Mouse (Mus musculus) CH12.LX (cell line): ENCODE results near the gene B4galt1. TPM values are rescaled to one million over a fixed set of nuclear protein-coding genes. Genes with fewer than 3 reads are reported as not detected.

Experiments
- DNase-seq: peaks from one replicate; pipeline ENCODE4 v3.0.0-alpha.2; 2013; ENCODE audit errors: extremely low read depth
- H3K27ac ChIP-seq: 2 replicates; pipeline ENCODE4 v1.5.1; 2012; ENCODE audit warnings: low read depth, mild to moderate bottlenecking, control low read depth, moderate library complexity; ENCODE audit not compliant: insufficient read depth
- H3K27me3 ChIP-seq: replicated peaks from 2 replicates; pipeline ENCODE3; 2012; ENCODE audit warnings: inconsistent platforms
- H3K36me3 ChIP-seq, 2 experiments: replicated peaks in 1 of 2; 2 replicates each; pipeline versions ENCODE3 to v1.6.1; 2012; ENCODE audit warnings: inconsistent platforms in 1 of 2, low read length in 1 of 2, mild to moderate bottlenecking in 1 of 2, mixed read lengths in 1 of 2, moderate library complexity in 1 of 2; ENCODE audit not compliant: control insufficient read depth in 1 of 2, insufficient read depth in 1 of 2
- H3K4me1 ChIP-seq, 2 experiments: 2 replicates each; pipeline ENCODE4 v1.6.1; 2012; ENCODE audit warnings: inconsistent platforms in 1 of 2, moderate library complexity in 1 of 2; ENCODE audit not compliant: insufficient read depth in 2 of 2, control insufficient read depth in 1 of 2
- H3K4me2 ChIP-seq: 2 replicates; pipeline ENCODE4 v1.6.1; 2012; ENCODE audit warnings: low read depth, mild to moderate bottlenecking, control low read depth; ENCODE audit not compliant: poor library complexity, insufficient read depth, severe bottlenecking
- H3K4me3 ChIP-seq, 3 experiments: fragments of 150-350 bp in 1 of 3; sonication (generic) in 1 of 3; replicated peaks in 1 of 3; 2 replicates each; pipeline versions ENCODE3 to v1.5.1; 2011 to 2012; ENCODE audit warnings: low read depth in 2 of 3, low read length in 2 of 3, mild to moderate bottlenecking in 2 of 3, moderate library complexity in 2 of 3, control low read depth in 1 of 3, improper control_type of control experiment in 1 of 3, inconsistent platforms in 1 of 3, mixed read lengths in 1 of 3; ENCODE audit not compliant: poor library complexity in 1 of 3
- H3K79me2 ChIP-seq: replicated peaks from 2 replicates; pipeline ENCODE4 v1.6.1; 2012; ENCODE audit warnings: mild to moderate bottlenecking, moderate library complexity; ENCODE audit not compliant: control insufficient read depth, poor library complexity, insufficient read depth, severe bottlenecking; ENCODE audit errors: extremely low read depth
- H3K9ac ChIP-seq: 2 replicates; pipeline ENCODE4 v1.6.1; 2012; ENCODE audit warnings: low read depth, mild to moderate bottlenecking, control low read depth, moderate library complexity; ENCODE audit not compliant: insufficient read depth
- H3K9me3 ChIP-seq: replicated peaks from 2 replicates; pipeline ENCODE3; 2012; ENCODE audit warnings: low read length, inconsistent platforms, mixed read lengths
- BHLHE40 ChIP-seq: IDR thresholded peaks from 2 replicates; pipeline ENCODE4 v1.6.1; 2011; ENCODE audit warnings: mild to moderate bottlenecking, low read depth, low read length, improper control_type of control experiment
- CHD1 ChIP-seq: IDR thresholded peaks from 2 replicates; pipeline ENCODE4 v1.6.1; 2012; ENCODE audit warnings: low read depth, low read length, improper control_type of control experiment, inconsistent platforms
- CHD2 ChIP-seq: IDR thresholded peaks from 2 replicates; pipeline ENCODE4 v1.6.1; 2011; ENCODE audit warnings: low read length, improper control_type of control experiment
- CTCF ChIP-seq, 2 experiments: IDR thresholded peaks in 1 of 2; conservative IDR thresholded peaks in 1 of 2; 2 replicates each; pipeline ENCODE4 v1.5.1; 2011 to 2012; ENCODE audit warnings: low read depth in 2 of 2, low read length in 2 of 2, improper control_type of control experiment in 1 of 2, inconsistent platforms in 1 of 2, mild to moderate bottlenecking in 1 of 2, moderate library complexity in 1 of 2
- ELF1 ChIP-seq: IDR thresholded peaks from 2 replicates; pipeline ENCODE4 v1.6.1; 2014; ENCODE audit warnings: low read depth, mild to moderate bottlenecking, inconsistent platforms, low read length, improper control_type of control experiment
- EP300 ChIP-seq: IDR thresholded peaks from 2 replicates; pipeline ENCODE4 v1.6.1; 2011; ENCODE audit warnings: low read length, improper control_type of control experiment
- ETS1 ChIP-seq: conservative IDR thresholded peaks from 2 replicates; pipeline ENCODE4 v1.6.1; 2012; ENCODE audit warnings: low read depth, mild to moderate bottlenecking, inconsistent platforms, low read length, improper control_type of control experiment, moderate library complexity
- GABPA ChIP-seq: IDR thresholded peaks from 2 replicates; pipeline ENCODE4 v1.6.1; 2012; ENCODE audit warnings: low read depth, low read length, improper control_type of control experiment, inconsistent platforms; ENCODE audit not compliant: insufficient replicate concordance
- JUN ChIP-seq: IDR thresholded peaks from 2 replicates; pipeline ENCODE4 v1.6.1; 2011; ENCODE audit warnings: low read depth, mild to moderate bottlenecking, low read length, improper control_type of control experiment, moderate library complexity; ENCODE audit not compliant: insufficient read depth
- JUND ChIP-seq: conservative IDR thresholded peaks from 2 replicates; pipeline ENCODE4 v1.6.1; 2011; ENCODE audit warnings: low read depth, low read length, improper control_type of control experiment
- MAFK ChIP-seq: IDR thresholded peaks from 2 replicates; pipeline ENCODE4 v1.6.1; 2011; ENCODE audit warnings: low read length, improper control_type of control experiment; ENCODE audit not compliant: insufficient replicate concordance
- MAZ ChIP-seq: IDR thresholded peaks from 2 replicates; pipeline ENCODE4 v1.6.1; 2012; ENCODE audit warnings: low read depth, mild to moderate bottlenecking, inconsistent platforms, low read length, improper control_type of control experiment, moderate library complexity
- MEF2A ChIP-seq: IDR thresholded peaks from 2 replicates; pipeline ENCODE4 v1.6.1; 2014; ENCODE audit warnings: low read depth, mild to moderate bottlenecking, inconsistent platforms, low read length, improper control_type of control experiment, borderline replicate concordance
- MXI1 ChIP-seq: IDR thresholded peaks from 2 replicates; pipeline ENCODE4 v1.6.1; 2011; ENCODE audit warnings: mild to moderate bottlenecking, low read depth, low read length, improper control_type of control experiment
- NELFE ChIP-seq: IDR thresholded peaks from 2 replicates; pipeline ENCODE4 v1.6.1; 2011; ENCODE audit warnings: low read depth, low read length, improper control_type of control experiment
- RAD21 ChIP-seq: IDR thresholded peaks from 2 replicates; pipeline ENCODE4 v1.6.1; 2011; ENCODE audit warnings: low read depth, mild to moderate bottlenecking, low read length, improper control_type of control experiment, moderate library complexity
- RCOR1 ChIP-seq: conservative IDR thresholded peaks from 2 replicates; pipeline ENCODE4 v1.6.1; 2012; ENCODE audit warnings: low read depth, mild to moderate bottlenecking, inconsistent platforms, low read length, improper control_type of control experiment
- SIN3A ChIP-seq: IDR thresholded peaks from 2 replicates; pipeline ENCODE4 v1.6.1; 2012; ENCODE audit warnings: low read length, improper control_type of control experiment, inconsistent platforms
- SMC3 ChIP-seq: IDR thresholded peaks from 2 replicates; pipeline ENCODE4 v1.6.1; 2011; ENCODE audit warnings: low read depth, low read length, improper control_type of control experiment
- TBP ChIP-seq: conservative IDR thresholded peaks from 2 replicates; pipeline ENCODE4 v1.6.1; 2011; ENCODE audit warnings: low read depth, low read length, improper control_type of control experiment
- USF1 ChIP-seq: IDR thresholded peaks from 2 replicates; pipeline ENCODE4 v1.6.1; 2014; ENCODE audit warnings: low read depth, mild to moderate bottlenecking, inconsistent platforms, low read length, improper control_type of control experiment
- USF2 ChIP-seq: conservative IDR thresholded peaks from 2 replicates; pipeline ENCODE4 v1.6.1; 2011; ENCODE audit warnings: low read depth, low read length, improper control_type of control experiment
- ZKSCAN1 ChIP-seq: IDR thresholded peaks from 2 replicates; pipeline ENCODE4 v1.6.1; 2012; ENCODE audit warnings: low read depth, inconsistent platforms, low read length, improper control_type of control experiment, borderline replicate concordance
- ZMIZ1 ChIP-seq: IDR thresholded peaks from 2 replicates; pipeline ENCODE4 v1.6.1; 2012; ENCODE audit warnings: low read depth, mild to moderate bottlenecking, inconsistent platforms, low read length, improper control_type of control experiment
- ZNF384 ChIP-seq: IDR thresholded peaks from 2 replicates; pipeline ENCODE4 v1.6.1; 2012; ENCODE audit warnings: low read depth, low read length, improper control_type of control experiment, inconsistent platforms
- dilution Hi-C: fragments of 300-500 bp; cut with MboI; formaldehyde crosslinking; loops from 2 replicates; pipeline ENCODE4 v1.14.3; 2020; ENCODE audit warnings: low sequenced_read_pairs; ENCODE audit not compliant: extremely low pct_unique_long_range_greater_than_20kb, extremely low pct_ligation_motif_present
- in situ Hi-C: fragments of 300-500 bp; cut with MboI; formaldehyde crosslinking; loops from 3 replicates; pipeline ENCODE4 v1.14.3; 2019; ENCODE audit warnings: low sequenced_read_pairs, low pct_ligation_motif_present, low pct_unique_long_range_greater_than_20kb, mixed read lengths
- polyA plus RNA-seq: library from polyadenylated mRNA; unstranded; fragments of >175 nt; gene quantifications from 2 replicates; pipeline ENCODE4 v1.2.1, GENCODE M21; 2012; ENCODE audit warnings: low read depth; ENCODE audit not compliant: insufficient read length
- total RNA-seq, 2 experiments: library from RNA; depleted of rRNA; stranded (reverse); fragments of 300-350 nt in 1 of 2; fragments of >200 nt in 1 of 2; gene quantifications; 2 replicates each; pipeline ENCODE4 v1.2.3; 2012 to 2014

Gene B4galt1
- total and polyA plus RNA-seq, 3 experiments = 46.6 to 80.2 (median 66.6) TPM

- TF ChIP-seq USF1 (no peak), ZMIZ1 (0 out of 2 replicates have a peak, but pooled peaks have one; percentile 29), SMC3 (no peak), CTCF (conservative IDR thresholded peaks at IDR 0.05 in 1 of 2, IDR thresholded peaks at IDR 0.05 in 1 of 2; ENCODE audit: low read depth in 2 of 2, low read length in 2 of 2) (no peak), ZNF384 (no peak), MAZ (0 out of 2 replicates have a peak, but pooled peaks have one; percentile 13), JUND (no peak), MAFK (peak; percentile 6; the same call in 1 of the 2 replicates), ETS1 (peak; percentile 74), MXI1 (no peak), ELF1 (no peak)
These were observed 16.1 kb downstream of the B4galt1 start (continued) for GRCm38 (mm10) chr4:40837451-40838285.

GRCm38 (mm10) chr4:40837008-40837407, 16.8 kb downstream of the B4galt1 start:
- Histone ChIP-seq H3K79me2 (peaks cover 87% of the 10 kb centered on the region), H3K4me1 (peaks cover 26 to 83% of the 10 kb centered on the region in 2 experiments)
- TF ChIP-seq CHD2 = no peak
- TF ChIP-seq BHLHE40 = 0 out of 2 replicates have a peak, but pooled peaks have one; percentile 3
- no peak for TF ChIP-seq NELFE
- peak; percentile 76 for TF ChIP-seq ZNF384
- no peak for TF ChIP-seq CHD1
- peak; percentile 48; the same call in 1 of the 2 replicates for TF ChIP-seq MXI1
- no peak for TF ChIP-seq EP300
- TF ChIP-seq ELF1 = no peak
- no peak for TF ChIP-seq GABPA
- TF ChIP-seq, all 38 proteins: peak for 3
- peak overlapping the region; percentile 84 for H3K27ac ChIP-seq
- peak overlapping the region in 1 of 3 experiments; percentile 30 for H3K4me3 ChIP-seq
- H3K9me3 ChIP-seq = peaks cover 1% of the 10 kb centered on the region
- DNase-seq = no peak
- peaks cover 4 to 68% of the 10 kb centered on the region in 2 experiments for H3K36me3 ChIP-seq
- in situ Hi-C loops (no loop called here), dilution Hi-C loops (no loop called here)
- peak overlapping the region; percentile 66; the same call in 1 of the 2 replicates for H3K9ac ChIP-seq
- H3K27me3 ChIP-seq = no peaks in the 10 kb centered on the region
- peak overlapping the region; percentile 69 for H3K4me2 ChIP-seq

GRCm38 (mm10) chr4:40834872-40835271, 18.9 kb downstream of the B4galt1 start:
- in situ Hi-C loops = no loop called here
- no peak for TF ChIP-seq MAFK
- TF ChIP-seq ZKSCAN1 = no peak
- TF ChIP-seq JUND = no peak
- TF ChIP-seq NELFE = no peak
- no peak for TF ChIP-seq EP300
- no peak for TF ChIP-seq RAD21
- TF ChIP-seq SIN3A = no peak
- TF ChIP-seq RCOR1 = no peak
- no peak for TF ChIP-seq TBP
- no peak for TF ChIP-seq SMC3
- no peak for TF ChIP-seq MAZ
- TF ChIP-seq JUN = no peak
- no peak for TF ChIP-seq CHD1
- no peak for TF ChIP-seq USF1
- no peak for TF ChIP-seq MEF2A
- no peak for TF ChIP-seq USF2
- dilution Hi-C loops = no loop called here
- Histone ChIP-seq H3K4me2 (no peak overlapping the region), H3K27ac (no peak overlapping the region), H3K9ac (no peak overlapping the region), H3K27me3 (no peaks in the 10 kb centered on the region), H3K4me1 (peaks cover 24 to 80% of the 10 kb centered on the region in 2 experiments), H3K9me3 (peaks cover 3% of the 10 kb centered on the region), H3K4me3 (no peak overlapping the region), H3K36me3 (peaks cover 6 to 73% of the 10 kb centered on the region in 2 experiments), H3K79me2 (peaks cover 86% of the 10 kb centered on the region)
- no peak for DNase-seq
